Mouse (Mus musculus): ENCODE measurements at regions not wholly inside any gene's neighbourhood (a gene's known extent, or its start where the extent isn't known, plus 50 kb on each side); places are given as distances from the start of the nearest gene placed in this dataset.

DNA sequence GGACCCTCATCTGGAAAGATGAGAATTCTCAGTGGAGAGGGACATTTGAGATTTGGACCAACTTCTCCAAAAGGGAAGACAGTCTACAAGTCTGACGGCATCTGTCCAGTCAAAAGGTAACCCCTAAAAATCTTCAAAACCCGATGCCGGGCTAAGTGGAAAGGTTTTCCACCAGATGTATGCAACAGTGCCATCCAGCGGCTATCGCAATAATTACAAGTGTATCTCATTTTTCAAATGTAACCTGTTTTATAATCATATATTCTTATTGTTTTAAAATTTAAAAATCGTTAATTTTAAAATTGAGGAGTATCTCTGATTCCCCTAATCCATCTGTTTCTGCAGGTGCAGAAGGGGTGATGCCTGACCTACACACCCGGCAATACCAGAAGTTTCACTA is 346.8 kb upstream of the Hnrnpa3 start:
- peak; percentile 51 for DNase-seq (ENCODE audit: low spot score)

DNA sequence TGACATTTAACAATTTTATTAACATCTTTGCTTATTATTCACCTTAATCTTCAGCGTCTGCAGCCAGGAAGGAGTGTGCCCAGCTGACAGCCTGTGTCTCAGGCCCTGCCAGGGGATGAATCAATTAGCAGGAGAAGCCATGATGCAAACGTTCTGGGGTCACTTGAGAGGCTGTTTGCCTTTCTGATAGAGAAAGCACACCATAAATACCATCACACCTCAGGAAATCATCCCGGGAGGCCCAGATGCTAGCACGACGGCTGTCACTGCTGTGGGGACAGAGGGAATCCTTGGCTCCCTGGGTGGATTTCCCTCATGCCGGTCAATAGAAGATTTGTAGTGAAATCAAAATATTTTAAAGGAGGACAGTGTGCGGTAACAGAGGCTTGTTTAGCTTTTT is 343.7 kb upstream of the Hnrnpa3 start:
- no peak for DNase-seq (ENCODE audit: low spot score)

DNA sequence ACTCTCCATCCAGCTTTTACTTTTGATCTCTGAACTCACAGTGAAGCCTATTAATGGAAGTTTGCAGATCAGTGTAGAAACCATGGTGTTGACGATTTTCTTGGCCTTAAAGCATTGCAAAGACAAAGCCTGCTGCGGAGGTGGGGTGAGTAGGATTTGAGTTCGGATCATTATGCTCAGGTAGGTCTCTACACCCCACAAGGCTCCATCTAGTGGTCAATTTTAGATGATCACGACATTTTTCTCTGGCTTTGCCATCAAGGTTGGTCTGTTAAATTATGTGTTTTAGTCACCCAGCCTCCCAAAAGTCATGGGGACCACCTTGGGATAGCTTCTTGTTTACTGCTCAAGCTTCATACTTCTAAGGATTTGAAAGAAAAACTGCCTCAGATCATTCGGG is 340.9 kb upstream of the Hnrnpa3 start:
- DNase-seq (ENCODE audit: low spot score) = no peak

DNA sequence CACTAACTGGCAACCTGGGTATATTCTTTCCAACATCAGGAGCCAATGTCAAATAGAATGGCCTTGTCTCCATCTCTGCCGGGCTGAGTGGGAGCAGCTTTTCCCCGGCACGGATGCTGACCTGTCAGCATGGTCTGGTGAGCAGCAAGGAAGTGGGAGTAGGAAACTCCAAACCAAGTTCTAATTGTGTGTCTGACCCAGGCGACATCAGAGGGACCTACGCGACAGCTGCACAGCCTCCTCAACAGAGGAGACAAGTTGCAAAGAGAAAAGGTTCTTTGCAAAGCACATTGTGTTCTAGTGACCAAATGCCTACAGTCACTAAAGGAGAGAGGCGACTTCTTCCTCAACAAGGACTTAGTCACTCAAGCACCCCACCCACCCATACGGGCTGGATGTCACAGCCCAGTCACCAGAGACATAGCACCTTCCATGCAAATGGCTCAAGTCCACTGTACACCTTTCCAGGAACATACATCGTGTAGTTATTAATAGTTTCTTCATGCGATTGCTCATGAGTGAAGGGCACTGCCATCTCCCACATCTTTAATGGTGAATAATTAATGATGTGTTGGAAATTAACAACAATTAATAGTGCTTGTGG is 334.8 kb upstream of the Hnrnpa3 start:
- DNase-seq (ENCODE audit: low spot score) = no peak

DNA sequence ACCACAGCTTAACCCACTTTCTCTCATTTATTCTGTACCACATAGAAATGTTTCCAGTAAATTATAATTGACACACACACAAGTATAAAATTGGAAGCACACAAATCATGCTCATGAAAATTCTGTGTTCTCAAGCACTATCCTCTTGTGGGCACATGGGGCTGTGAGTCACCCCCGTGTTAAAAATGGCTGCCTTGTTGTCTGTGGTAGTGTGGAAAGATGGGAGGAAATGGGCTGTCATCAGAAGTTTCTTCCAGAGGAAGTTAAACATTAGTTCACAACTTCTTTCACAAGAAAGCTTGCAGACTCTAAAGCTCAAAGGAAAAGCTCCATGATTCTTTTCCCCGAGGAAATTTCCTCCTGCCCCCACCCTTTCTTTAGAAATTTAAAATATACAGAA is 329.5 kb upstream of the Hnrnpa3 start:
- DNase-seq (ENCODE audit: low spot score) = no peak

DNA sequence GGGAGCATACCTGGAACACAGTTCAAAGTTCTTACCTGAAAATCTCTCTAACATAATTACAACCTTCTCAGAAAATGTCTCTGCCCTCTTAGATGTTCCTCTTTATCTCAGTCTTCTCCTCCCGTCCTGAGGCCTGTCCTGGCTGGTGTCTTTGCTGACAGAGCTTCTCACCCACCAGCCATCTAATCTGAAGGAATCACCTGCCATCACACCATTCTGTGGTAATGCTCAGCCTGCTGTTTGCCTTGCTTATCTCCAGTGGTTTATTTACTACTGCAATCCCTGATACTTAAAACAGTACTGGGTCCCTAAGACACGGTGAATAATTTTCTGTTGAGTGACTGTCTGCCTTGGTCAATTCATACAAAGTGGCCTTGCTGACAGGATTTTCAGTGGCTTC is 317.8 kb upstream of the Hnrnpa3 start:
- DNase-seq (ENCODE audit: low spot score) = no peak

DNA sequence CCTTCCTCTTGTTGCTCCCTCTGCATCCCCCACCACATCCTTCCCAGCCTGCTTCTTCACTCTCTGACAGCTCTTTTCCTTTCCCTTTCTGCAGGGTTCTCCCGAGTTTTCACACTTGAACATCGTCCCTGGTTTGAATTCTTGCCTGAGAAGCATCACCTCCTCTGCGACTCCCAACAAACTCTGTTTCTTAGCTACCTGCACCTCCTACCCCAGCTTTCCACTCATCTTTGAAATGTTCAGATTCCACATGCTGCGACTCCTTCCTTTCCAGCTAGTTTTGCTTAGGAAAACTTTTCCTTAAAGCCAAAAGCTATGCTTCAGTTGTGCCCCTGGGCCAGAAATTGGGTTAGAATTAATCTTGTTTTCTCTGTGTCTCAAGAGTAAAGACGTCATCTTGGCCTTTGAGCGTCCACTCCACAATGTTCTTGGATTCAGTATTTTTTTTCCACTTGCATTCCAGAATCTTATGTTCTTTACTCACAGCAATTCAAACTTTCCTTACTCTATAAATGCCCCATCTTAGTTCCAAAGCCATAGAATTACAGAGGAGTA is 317.3 kb upstream of the Hnrnpa3 start:
- peak; percentile 29 for DNase-seq (ENCODE audit: low spot score)

DNA sequence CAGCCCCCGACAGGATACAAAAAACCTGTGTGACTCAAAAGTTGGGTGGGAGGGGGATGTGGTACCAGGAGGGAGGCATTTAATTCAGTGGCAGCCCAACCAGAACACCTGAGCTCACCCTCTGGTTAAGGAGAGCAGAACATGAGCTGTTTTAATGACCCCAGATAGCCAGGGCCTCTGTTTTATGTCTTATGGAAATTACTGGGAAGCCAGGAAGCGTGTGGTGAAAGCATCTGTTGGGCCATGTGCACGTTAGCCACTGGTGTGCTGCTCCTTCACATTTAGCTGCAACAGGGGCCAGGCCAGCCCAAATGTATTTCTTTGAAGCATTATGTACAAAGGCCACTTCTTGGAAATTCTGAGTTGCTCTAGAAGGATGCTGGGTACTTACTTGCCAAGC is 308.2 kb upstream of the Hnrnpa3 start:
- no peak for DNase-seq (ENCODE audit: low spot score)

DNA sequence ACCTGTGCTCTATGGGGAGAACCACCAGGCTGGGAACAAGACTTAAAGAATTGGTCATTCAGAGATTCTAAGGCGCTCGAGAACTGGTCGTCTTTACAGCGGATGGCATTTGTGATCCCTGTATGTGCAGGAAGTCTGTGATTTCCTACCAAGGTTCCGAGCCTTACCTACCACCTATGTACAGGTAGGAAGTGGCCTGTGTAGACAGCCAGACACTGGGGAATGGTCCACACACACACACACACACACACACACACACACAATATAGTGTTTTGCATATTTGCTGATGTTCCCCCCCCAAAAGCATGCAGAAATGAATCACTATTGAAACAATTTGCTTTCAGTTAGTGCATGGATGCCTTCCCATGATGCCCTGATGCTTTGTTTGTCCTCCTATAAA is 307.1 kb upstream of the Hnrnpa3 start:
- DNase-seq (ENCODE audit: low spot score) = no peak

DNA sequence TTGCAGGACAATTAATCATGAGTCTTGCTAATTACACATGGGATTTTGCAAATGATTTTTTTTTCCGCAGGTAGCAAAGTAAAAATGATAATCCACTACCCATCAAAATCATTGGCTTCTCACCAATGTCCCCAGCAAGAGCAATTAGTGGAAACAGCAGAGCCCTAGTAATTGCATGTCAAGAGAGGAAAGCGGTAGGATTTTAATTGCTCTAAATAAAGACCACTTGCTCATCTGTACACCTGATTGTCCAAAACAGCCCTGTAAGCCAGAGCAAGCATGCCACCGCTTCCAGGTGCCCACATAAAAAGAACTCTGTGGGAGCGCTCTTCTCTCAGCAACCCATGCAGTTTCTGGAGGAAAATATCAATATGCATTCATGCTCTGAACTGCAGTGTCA is 306.5 kb upstream of the Hnrnpa3 start:
- DNase-seq (ENCODE audit: low spot score) = no peak

DNA sequence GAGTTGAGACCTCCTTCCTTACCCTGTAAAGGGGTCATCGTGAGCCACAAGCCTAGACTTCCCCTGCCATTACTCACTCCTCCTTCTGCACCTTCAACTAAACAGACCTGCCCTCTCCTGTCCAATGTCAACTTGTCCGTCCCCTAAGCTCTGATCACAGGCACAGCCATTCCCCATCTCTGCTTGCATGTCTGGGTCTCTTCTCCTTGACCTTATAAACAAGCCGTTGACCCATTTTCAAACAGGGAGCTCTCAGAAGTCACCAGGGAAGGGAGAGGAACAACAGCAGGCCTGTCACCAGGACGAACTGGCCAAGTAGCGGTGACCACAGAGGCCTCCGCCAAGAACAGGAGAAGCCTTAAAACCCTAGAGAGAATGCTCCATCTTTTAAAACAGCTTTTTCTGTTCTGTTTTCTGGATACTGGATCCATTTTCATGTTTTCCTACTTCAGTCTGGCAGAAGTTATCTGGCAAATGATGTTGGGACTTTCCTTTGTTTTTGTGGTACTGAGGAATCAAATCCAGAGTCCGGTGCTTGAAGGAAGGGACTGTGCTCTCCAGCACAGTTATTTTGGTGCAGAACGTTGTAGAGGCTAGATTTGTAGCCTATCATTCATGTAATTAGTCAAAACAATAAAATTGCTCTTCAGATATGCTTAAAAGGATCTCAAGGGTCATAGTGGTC is 302.2 kb upstream of the Hnrnpa3 start:
- peak; percentile 61 for DNase-seq (ENCODE audit: low spot score)

DNA sequence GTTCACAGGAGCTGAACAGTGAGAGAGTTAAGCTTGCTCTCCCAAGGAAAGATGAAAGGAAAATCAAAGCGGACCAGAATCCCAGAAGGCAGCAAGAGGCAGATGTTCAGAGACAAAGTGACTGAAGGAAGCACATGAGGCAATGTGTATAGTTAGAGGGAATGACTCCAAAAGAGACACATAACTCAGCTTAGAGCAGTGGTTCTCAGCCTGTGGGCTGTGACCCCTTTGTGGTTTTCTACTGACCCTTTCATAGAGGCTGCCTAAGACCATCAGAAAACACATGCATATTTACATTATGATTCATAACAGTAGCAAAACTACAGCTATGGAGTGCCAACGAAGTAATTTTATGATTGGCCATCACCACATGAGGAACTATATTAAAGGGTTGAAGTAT is 301.5 kb upstream of the Hnrnpa3 start:
- DNase-seq (ENCODE audit: low spot score) = peak; percentile 9

DNA sequence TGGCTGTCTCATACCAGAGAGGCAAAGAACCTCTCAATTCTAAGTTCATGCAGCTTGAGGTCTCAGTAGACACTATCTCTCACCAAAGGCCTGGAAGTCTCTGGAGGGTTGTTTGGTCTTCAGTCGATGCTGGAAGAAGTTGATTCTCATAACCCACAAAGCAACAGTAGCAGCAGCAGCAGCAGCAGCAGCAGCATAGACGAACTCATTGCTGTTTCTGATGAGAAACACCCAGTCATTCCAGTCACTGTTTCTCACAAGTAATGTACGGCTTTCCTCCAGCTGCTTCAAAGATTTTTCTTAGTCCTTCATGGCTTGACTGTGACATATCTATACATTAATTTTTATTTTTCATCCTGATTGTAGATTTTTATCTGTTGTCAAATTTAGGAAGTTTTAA is 298.1 kb upstream of the Hnrnpa3 start:
- DNase-seq (ENCODE audit: low spot score) = no peak

DNA sequence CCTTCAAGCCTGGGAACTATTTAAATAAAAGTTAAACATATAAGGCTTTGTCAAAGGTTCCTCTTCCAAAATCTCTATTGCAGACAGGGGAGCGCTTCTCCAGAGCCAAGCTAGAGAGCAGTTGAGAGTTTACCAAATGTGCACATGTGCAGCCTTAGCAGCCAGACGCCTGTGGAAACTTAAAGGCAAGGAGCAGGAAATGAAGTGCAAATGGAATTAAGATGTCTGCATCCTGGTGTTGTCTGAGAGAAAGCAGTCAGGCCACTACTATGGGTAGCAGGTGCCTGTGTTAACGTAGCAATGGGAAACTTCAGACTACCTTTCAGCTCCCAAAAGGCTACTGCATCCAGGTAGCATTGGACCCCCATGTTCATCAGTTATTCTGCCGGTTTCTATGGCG is 282.4 kb upstream of the Hnrnpa3 start:
- DNase-seq (ENCODE audit: low spot score) = no peak

DNA sequence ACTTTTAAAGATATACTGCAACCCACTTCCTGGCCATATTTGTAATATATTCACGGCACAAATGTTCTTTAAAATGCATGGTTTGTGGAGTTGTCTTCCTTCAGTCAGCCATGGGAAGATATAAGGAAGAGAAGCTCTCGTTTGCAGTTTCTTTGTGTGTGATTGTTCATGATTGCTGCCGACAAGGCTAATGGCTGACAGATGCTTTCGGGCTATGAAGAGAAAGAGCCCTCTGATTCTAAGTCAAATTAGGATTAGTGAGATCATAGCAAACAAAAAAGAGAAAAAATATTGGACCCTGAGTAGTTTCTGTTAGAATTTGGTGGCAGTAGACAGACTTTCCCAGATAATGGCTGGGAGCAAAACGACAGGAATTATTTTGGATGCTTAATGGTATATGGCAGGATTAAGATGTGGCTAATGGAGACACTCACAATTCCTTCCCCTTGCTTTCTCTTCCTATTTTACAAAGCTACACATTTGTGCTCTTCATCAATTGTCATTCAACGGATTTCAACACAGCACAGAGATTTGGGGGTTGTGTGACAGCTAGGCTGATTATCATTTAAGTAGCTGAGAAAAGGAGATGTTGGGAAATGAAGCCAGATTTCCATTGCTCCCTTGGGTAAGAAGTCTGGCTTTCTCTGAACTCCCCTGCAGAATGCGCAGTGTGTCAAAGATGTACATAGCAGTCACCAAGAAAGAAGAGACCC is 273.4 kb upstream of the Hnrnpa3 start:
- no peak for DNase-seq (ENCODE audit: low spot score)

DNA sequence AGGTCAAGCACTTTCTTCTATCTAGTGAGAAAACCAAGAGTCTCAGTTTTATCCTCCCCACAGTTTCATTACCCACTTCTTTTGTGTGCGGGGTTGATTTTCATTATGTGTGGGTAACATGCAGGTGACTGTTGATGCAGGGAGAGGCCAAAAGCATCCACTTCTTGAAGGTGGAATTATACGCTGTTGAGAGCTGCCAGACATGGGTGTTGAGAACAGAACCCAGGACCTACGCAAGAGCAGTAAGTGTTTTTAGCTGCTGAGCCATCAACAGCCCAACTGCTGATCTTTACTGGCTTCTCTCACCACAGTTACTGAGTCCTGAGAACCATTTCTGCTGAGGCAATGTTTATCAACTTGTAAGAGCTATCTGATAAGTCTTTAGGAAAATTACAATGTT is 272.4 kb upstream of the Hnrnpa3 start:
- DNase-seq (ENCODE audit: low spot score) = no peak

DNA sequence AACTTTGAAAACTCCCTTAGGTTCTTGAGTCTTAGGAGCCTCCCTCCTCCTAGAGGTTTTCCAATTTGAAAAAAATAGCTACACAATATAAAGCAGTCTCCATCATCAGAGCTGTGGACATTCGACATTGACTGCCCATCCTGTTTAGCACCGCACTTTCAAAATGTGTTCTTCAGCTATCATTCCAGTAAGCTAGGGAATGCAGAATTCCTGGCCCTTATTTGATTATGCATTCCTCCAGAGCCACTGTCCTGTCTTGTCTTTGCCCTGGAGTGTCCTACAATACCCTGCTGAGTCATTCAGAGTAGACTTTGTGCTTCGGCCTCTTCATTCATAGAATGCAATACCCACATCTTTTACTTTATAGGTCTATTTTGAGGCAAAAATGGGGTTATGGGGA is 267.0 kb upstream of the Hnrnpa3 start:
- no peak for DNase-seq (ENCODE audit: low spot score)

DNA sequence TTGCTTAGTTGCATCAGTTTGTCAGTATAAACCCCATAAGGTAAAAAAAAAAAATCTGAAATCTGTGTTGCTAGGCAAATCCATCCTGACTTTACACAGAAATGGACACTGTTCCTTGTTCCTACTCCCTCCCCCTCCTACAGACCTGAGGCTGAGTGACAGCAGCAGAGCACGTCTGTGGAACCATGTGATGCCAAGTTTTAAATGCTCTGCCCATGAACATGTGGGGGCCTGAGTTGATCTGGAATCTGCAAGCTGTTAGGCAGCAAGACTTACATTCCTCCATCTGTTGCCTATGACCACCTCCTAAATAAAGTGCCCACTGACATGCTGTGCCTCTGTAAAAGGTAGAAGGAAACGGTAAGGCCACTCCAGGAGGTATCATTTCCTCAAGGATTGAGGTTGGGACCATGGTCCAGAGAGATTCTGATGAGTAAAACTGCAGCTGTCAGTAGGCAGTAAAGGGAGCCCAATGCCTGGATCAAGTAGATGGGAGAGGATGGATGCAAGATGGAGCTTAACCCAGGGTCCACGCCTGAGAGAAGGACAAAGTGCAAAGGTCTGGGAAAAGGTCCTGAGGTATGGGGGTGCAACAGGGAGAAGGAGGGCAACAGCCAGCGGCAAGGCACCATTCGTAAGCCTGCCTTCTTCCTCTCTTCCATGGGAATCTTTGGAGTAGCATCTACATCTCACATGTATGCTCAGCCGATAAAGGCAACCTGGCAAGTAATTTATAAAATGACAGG is 264.0 kb upstream of the Hnrnpa3 start:
- no peak for DNase-seq (ENCODE audit: low spot score)

DNA sequence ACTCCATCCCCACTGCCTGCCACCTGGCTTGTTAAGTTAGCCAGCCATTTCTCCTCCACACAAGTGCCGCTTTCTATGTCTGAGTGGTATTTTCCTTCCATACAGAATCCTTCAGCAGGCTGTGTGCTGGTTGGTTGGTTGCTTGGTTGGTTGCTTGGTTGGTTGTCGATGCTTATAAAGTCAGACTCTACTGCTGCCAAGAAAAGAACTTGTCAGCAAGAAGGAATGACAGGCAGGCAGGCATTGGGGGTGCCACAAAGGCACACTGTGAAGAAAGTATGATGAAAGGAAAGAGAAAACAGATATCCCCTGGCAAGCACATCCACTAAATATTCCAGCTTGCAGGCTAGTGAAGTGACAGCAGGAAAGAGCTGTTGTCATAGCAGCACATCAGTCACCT is 263.0 kb upstream of the Hnrnpa3 start:
- no peak for DNase-seq (ENCODE audit: low spot score)

DNA sequence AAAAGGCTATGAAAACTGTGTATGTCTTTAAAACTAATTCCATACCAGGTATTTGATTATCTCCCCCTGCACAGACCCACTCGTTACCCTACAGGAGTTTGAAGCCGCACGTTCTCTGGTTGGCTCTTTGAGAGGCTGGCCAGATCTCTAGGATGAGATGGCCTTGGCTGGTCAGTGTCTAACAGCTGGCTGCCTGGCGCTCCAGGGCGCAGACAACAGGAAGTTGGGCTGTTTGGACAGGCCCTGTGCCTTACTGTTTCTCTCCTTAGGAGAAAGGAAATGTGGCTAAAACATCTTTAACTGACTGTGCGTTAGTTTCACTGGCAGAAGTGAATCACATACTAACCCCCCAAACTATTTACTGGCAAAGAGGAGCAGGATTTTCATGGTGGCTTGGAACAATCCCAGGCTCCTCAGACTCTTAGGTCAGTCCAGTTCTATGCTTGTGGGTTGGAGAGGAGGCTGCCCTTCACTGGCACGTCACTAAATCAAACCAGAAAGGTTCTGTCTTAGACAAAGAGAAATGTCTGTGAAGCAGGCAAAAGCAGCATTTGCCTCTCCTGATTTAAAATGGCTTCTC is 258.7 kb upstream of the Hnrnpa3 start:
- no peak for DNase-seq (ENCODE audit: low spot score)

DNA sequence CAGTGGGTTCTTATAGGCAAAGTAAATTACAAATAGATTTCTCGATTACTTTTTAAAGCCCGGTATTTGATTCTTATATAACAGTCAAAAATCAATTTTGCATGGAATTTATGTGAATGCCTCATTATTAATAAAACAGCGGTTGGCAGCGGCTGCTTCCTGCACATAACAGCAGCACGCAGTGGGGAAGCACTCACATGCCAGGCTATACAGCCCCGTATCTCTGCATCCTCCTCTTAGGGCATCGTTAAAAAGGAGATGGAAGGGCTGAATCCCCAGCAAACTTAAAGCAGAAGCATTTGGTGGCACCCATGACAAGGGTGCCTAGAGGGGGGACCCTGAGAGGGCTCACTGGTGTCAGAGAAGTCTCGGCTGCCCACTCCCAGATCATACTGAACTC is 255.3 kb upstream of the Hnrnpa3 start:
- DNase-seq (ENCODE audit: low spot score) = no peak

Data from gastrocnemius, adult 18-20 months (tissue).